Mouse (Mus musculus): ENCODE data around the gene Abca17. TPM values are rescaled to one million over a fixed set of nuclear protein-coding genes. Genes with fewer than 3 reads are reported as not detected.

The Abca17 gene
- polyA plus RNA-seq, 1 experiment from 2014 or later: not detected

DNA sequence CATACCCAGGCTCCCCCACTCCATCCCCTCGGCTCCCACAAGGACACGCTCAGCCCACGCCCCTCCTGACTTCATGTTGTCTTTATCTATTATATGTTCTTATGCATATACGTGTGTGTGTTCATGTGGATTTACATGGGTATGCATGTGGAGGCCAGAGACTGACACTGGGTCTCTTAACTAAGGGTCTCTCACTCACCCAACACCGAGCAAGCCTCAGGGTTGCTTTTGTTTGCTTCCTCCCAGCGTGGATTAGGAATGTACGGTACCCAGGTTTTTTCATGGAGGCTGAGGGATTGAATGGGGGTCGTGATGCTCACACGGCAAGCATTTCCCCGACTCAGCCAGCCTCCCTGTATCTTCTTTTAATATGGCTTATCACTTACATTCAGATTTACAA, 25.8 kb downstream of the Abca17 start:
- WGBS: 84% methylated on average over 10 of the region's 10 CpGs
- Histone ChIP-seq H3K4me1 (replicated peaks; ENCODE audit: control insufficient read depth, insufficient read depth, low read length) (no peaks in the 10 kb centered on the region), H3K9ac (ENCODE audit: low read length) (no peak overlapping the region), H3K4me3 (ENCODE audit: low read depth, low read length) (no peak overlapping the region), H3K9me3 (ENCODE audit: control insufficient read depth, low read length) (0 out of 2 replicates have a peak, but pooled peaks cover 3% of the 10 kb centered on the region), H3K27me3 (replicated peaks; ENCODE audit: control insufficient read depth, insufficient read depth, low read length) (no peaks in the 10 kb centered on the region), H3K4me2 (ENCODE audit: low read length) (no peak overlapping the region), H3K36me3 (ENCODE audit: control insufficient read depth, insufficient read depth, low read length) (no peaks in the 10 kb centered on the region), H3K27ac (ENCODE audit: low read depth) (no peak overlapping the region)
- ATAC-seq (replicated peaks; ENCODE audit: low FRiP score, low TSS enrichment, low read depth): no peak
- no peak for DNase-seq (ENCODE audit: low spot score)

DNA sequence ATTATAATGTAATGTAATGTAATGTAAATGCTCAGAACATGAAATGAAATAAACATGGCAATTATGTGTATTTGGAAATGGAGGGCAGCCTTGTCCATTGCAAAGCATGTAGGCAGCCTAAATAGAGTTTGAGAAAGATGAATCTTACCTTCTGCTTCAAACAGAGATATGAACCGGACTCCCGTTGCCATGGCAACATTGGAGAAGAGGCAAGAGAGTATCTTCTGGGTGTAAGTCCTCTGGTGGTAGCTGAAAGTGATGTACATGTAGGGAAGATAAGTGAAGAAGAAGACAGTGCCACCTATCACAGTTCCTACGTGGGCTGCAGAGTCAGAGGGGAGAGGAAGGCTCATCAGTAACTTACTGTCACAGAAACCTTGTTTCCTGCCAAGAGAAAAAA, 30.0 kb downstream of the Abca17 start:
- Histone ChIP-seq H3K9ac (ENCODE audit: low read length) (no peak overlapping the region), H3K9me3 (ENCODE audit: control insufficient read depth, low read length) (0 out of 2 replicates have a peak, but pooled peaks cover 3% of the 10 kb centered on the region), H3K4me1 (replicated peaks; ENCODE audit: control insufficient read depth, insufficient read depth, low read length) (no peaks in the 10 kb centered on the region), H3K4me2 (ENCODE audit: low read length) (no peak overlapping the region), H3K4me3 (ENCODE audit: low read depth, low read length) (no peak overlapping the region), H3K27ac (ENCODE audit: low read depth) (no peak overlapping the region), H3K27me3 (replicated peaks; ENCODE audit: control insufficient read depth, insufficient read depth, low read length) (no peaks in the 10 kb centered on the region), H3K36me3 (ENCODE audit: control insufficient read depth, insufficient read depth, low read length) (no peaks in the 10 kb centered on the region)
- DNase-seq (ENCODE audit: low spot score): no peak
- ATAC-seq (replicated peaks; ENCODE audit: low FRiP score, low TSS enrichment, low read depth): no peak
- WGBS: 88% methylated on average over 3 of the region's 3 CpGs

DNA sequence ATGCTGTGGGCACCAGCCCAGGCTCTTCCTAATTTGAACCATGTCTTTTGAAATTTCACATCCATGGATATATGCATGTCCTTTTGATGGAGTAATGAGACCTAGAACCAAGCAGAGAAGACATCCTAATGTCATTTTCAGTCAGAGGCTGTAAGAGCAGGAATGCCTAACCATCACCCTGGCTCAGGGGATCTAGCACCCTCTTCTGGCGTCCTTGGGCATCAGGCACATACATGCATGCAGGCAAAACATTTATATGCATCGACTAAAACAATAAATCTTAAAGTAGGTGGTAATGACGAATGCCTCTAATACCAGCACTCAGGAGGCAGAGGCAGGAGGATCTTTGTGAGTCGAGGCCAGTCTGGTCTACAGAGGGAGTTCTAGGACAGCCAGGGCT, 43.4 kb downstream of the Abca17 start:
- ATAC-seq (replicated peaks; ENCODE audit: low FRiP score, low TSS enrichment, low read depth) (no peak), DNase-seq (ENCODE audit: low spot score) (no peak)
- no peaks in the 10 kb centered on the region for H3K36me3 ChIP-seq (ENCODE audit: control insufficient read depth, insufficient read depth, low read length)
- H3K27me3 ChIP-seq (replicated peaks; ENCODE audit: control insufficient read depth, insufficient read depth, low read length): no peaks in the 10 kb centered on the region
- no peak overlapping the region for H3K9ac ChIP-seq (ENCODE audit: low read length)
- H3K4me2 ChIP-seq (ENCODE audit: low read length): no peak overlapping the region
- H3K9me3 ChIP-seq (ENCODE audit: control insufficient read depth, low read length): no peaks in the 10 kb centered on the region
- no peak overlapping the region for H3K27ac ChIP-seq (ENCODE audit: low read depth)
- no peak overlapping the region for H3K4me3 ChIP-seq (ENCODE audit: low read depth, low read length)
- 44% methylated on average over 4 of the region's 4 CpGs for WGBS
- no peaks in the 10 kb centered on the region for H3K4me1 ChIP-seq (replicated peaks; ENCODE audit: control insufficient read depth, insufficient read depth, low read length)

DNA sequence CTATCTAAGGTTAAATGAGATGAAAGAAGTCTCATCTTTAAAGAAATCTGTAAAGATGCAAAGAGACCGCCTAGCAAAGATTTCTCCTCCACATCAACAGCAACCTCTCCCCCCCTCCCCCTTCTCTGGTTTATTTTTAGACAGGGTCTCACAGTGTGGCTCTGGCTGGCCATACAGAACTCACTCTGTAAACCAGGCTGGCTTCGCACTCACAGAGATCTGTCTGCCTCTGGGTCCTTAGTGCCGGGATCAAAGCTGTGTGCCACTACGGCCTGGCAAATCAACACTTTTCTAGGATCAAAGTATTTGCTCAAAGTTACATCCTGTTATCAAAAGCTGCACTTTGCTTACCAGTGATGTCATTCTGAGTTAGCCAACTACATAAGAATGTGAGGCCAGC, 50.2 kb downstream of the Abca17 start:
- no peak for ATAC-seq (replicated peaks; ENCODE audit: low FRiP score, low TSS enrichment, low read depth)
- DNase-seq (ENCODE audit: low spot score): no peak
- Histone ChIP-seq H3K27ac (ENCODE audit: low read depth) (no peak overlapping the region), H3K27me3 (replicated peaks; ENCODE audit: control insufficient read depth, insufficient read depth, low read length) (no peaks in the 10 kb centered on the region), H3K4me2 (ENCODE audit: low read length) (no peak overlapping the region), H3K9ac (ENCODE audit: low read length) (no peak overlapping the region), H3K9me3 (ENCODE audit: control insufficient read depth, low read length) (no peaks in the 10 kb centered on the region), H3K36me3 (ENCODE audit: control insufficient read depth, insufficient read depth, low read length) (no peaks in the 10 kb centered on the region), H3K4me1 (replicated peaks; ENCODE audit: control insufficient read depth, insufficient read depth, low read length) (no peaks in the 10 kb centered on the region), H3K4me3 (ENCODE audit: low read depth, low read length) (no peak overlapping the region)
- WGBS: 68% methylated on average over 4 of the region's 4 CpGs

- Histone ChIP-seq H3K9ac (ENCODE audit: low read length) (no peak overlapping the region), H3K4me2 (ENCODE audit: low read length) (no peak overlapping the region), H3K4me3 (ENCODE audit: low read depth, low read length) (no peak overlapping the region), H3K9me3 (ENCODE audit: control insufficient read depth, low read length) (no peaks in the 10 kb centered on the region), H3K27me3 (replicated peaks; ENCODE audit: control insufficient read depth, insufficient read depth, low read length) (no peaks in the 10 kb centered on the region), H3K27ac (ENCODE audit: low read depth) (no peak overlapping the region), H3K4me1 (replicated peaks; ENCODE audit: control insufficient read depth, insufficient read depth, low read length) (no peaks in the 10 kb centered on the region), H3K36me3 (ENCODE audit: control insufficient read depth, insufficient read depth, low read length) (no peaks in the 10 kb centered on the region)
- DNase-seq (ENCODE audit: low spot score) (no peak), ATAC-seq (replicated peaks; ENCODE audit: low FRiP score, low TSS enrichment, low read depth) (no peak)
- 78% methylated on average over 5 of the region's 5 CpGs for WGBS
These were observed 61.5 kb downstream of the Abca17 start for GRCm38 (mm10) chr17:24289338-24289737.

GRCm38 (mm10) chr17:24288477-24288876, 62.4 kb downstream of the Abca17 start:
- no peaks in the 10 kb centered on the region for H3K36me3 ChIP-seq (ENCODE audit: control insufficient read depth, insufficient read depth, low read length)
- H3K27me3 ChIP-seq (replicated peaks; ENCODE audit: control insufficient read depth, insufficient read depth, low read length): no peaks in the 10 kb centered on the region
- H3K4me2 ChIP-seq (ENCODE audit: low read length): no peak overlapping the region
- no peak overlapping the region for H3K27ac ChIP-seq (ENCODE audit: low read depth)
- no peak overlapping the region for H3K4me3 ChIP-seq (ENCODE audit: low read depth, low read length)
- WGBS: 85% methylated on average over 9 of the region's 9 CpGs
- DNase-seq (ENCODE audit: low spot score) (no peak), ATAC-seq (replicated peaks; ENCODE audit: low FRiP score, low TSS enrichment, low read depth) (no peak)
- H3K9ac ChIP-seq (ENCODE audit: low read length): no peak overlapping the region
- no peaks in the 10 kb centered on the region for H3K4me1 ChIP-seq (replicated peaks; ENCODE audit: control insufficient read depth, insufficient read depth, low read length)
- no peaks in the 10 kb centered on the region for H3K9me3 ChIP-seq (ENCODE audit: control insufficient read depth, low read length)

- Histone ChIP-seq H3K27me3 (replicated peaks; ENCODE audit: control insufficient read depth, insufficient read depth, low read length) (no peaks in the 10 kb centered on the region), H3K4me1 (replicated peaks; ENCODE audit: control insufficient read depth, insufficient read depth, low read length) (no peaks in the 10 kb centered on the region), H3K27ac (ENCODE audit: low read depth) (no peak overlapping the region), H3K36me3 (ENCODE audit: control insufficient read depth, insufficient read depth, low read length) (no peaks in the 10 kb centered on the region), H3K9me3 (ENCODE audit: control insufficient read depth, low read length) (no peaks in the 10 kb centered on the region), H3K4me2 (ENCODE audit: low read length) (no peak overlapping the region), H3K4me3 (ENCODE audit: low read depth, low read length) (no peak overlapping the region), H3K9ac (ENCODE audit: low read length) (no peak overlapping the region)
- DNase-seq (ENCODE audit: low spot score) (no peak), ATAC-seq (replicated peaks; ENCODE audit: low FRiP score, low TSS enrichment, low read depth) (no peak)
- 74% methylated on average over 3 of the region's 3 CpGs for WGBS
These were observed 65.2 kb downstream of the Abca17 start for GRCm38 (mm10) chr17:24285680-24286079.

DNA sequence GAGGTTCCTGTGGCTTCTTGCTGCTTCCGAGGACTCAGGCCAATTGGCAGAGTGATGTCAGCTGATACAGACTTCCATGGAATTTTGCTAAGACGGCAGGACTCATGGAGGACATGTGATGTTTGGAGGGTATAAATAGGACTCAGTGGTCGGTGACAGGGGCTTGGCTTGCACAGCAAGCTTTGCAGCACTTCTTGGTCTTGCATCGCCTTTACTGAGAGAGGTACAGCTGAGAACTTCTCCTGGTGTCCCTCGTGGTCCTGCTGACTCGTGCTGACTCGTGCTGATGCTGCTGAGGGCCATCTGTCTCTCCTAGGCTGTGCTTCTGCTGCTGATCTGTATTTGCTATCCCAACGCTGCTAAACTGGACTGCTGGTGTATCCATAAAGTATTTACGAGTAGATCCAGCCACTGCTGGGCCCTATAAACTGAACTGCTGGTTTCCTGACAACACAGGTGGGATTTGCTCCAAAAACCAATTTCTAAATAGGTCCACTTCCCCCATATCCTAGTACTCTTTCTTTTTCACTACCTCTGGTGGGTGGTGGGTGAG, 67.5 kb downstream of the Abca17 start:
- Histone ChIP-seq H3K36me3 (ENCODE audit: control insufficient read depth, insufficient read depth, low read length) (no peaks in the 10 kb centered on the region), H3K4me2 (ENCODE audit: low read length) (no peak overlapping the region), H3K9ac (ENCODE audit: low read length) (no peak overlapping the region), H3K4me3 (ENCODE audit: low read depth, low read length) (no peak overlapping the region), H3K27ac (ENCODE audit: low read depth) (no peak overlapping the region), H3K4me1 (replicated peaks; ENCODE audit: control insufficient read depth, insufficient read depth, low read length) (no peaks in the 10 kb centered on the region), H3K9me3 (ENCODE audit: control insufficient read depth, low read length) (no peaks in the 10 kb centered on the region), H3K27me3 (replicated peaks; ENCODE audit: control insufficient read depth, insufficient read depth, low read length) (no peaks in the 10 kb centered on the region)
- WGBS: 66% methylated on average over 9 of the region's 9 CpGs
- DNase-seq (ENCODE audit: low spot score): no peak
- ATAC-seq (replicated peaks; ENCODE audit: low FRiP score, low TSS enrichment, low read depth): no peak

- no peaks in the 10 kb centered on the region for H3K9me3 ChIP-seq (ENCODE audit: control insufficient read depth, low read length)
- WGBS: 67% methylated on average over 4 of the region's 4 CpGs
- H3K9ac ChIP-seq (ENCODE audit: low read length): no peak overlapping the region
- no peaks in the 10 kb centered on the region for H3K4me1 ChIP-seq (replicated peaks; ENCODE audit: control insufficient read depth, insufficient read depth, low read length)
- no peak overlapping the region for H3K4me2 ChIP-seq (ENCODE audit: low read length)
- DNase-seq (ENCODE audit: low spot score) (no peak), ATAC-seq (replicated peaks; ENCODE audit: low FRiP score, low TSS enrichment, low read depth) (no peak)
- no peak overlapping the region for H3K4me3 ChIP-seq (ENCODE audit: low read depth, low read length)
- no peaks in the 10 kb centered on the region for H3K27me3 ChIP-seq (replicated peaks; ENCODE audit: control insufficient read depth, insufficient read depth, low read length)
- H3K36me3 ChIP-seq (ENCODE audit: control insufficient read depth, insufficient read depth, low read length): no peaks in the 10 kb centered on the region
- no peak overlapping the region for H3K27ac ChIP-seq (ENCODE audit: low read depth)
These were observed 68.2 kb downstream of the Abca17 start for GRCm38 (mm10) chr17:24282637-24283036.

Measured in intestine, embryonic 14.5 days (tissue).